Mouse (Mus musculus): ENCODE results near the gene Gba2. TPM values are rescaled to one million over a fixed set of nuclear protein-coding genes. Genes with fewer than 3 reads are reported as not detected.

Gba2 gene
- polyA plus RNA-seq, 1 experiment from 2014 or later, result 25.0 TPM

DNA sequence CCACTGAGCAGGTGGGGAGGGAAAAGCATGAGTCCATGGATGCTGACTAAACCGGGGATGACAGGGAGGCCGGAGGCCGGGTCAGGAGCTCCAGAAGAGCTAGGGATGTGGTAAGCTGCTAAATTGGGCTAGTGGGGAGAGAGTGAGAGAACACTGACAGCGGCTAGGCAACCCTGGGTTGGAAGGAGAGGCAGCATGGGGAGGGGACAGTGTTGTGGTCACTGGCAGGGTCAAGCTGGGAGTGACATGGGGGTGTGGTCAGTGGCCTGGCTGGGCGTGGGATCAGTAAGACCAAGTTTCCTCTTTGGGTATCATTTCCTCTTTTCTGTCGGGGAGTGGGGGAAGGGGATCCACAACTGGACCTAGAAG lies 18.4 kb downstream of the Gba2 start:
- H3K27ac ChIP-seq (replicated peaks), result peak overlapping the region; percentile 100

DNA sequence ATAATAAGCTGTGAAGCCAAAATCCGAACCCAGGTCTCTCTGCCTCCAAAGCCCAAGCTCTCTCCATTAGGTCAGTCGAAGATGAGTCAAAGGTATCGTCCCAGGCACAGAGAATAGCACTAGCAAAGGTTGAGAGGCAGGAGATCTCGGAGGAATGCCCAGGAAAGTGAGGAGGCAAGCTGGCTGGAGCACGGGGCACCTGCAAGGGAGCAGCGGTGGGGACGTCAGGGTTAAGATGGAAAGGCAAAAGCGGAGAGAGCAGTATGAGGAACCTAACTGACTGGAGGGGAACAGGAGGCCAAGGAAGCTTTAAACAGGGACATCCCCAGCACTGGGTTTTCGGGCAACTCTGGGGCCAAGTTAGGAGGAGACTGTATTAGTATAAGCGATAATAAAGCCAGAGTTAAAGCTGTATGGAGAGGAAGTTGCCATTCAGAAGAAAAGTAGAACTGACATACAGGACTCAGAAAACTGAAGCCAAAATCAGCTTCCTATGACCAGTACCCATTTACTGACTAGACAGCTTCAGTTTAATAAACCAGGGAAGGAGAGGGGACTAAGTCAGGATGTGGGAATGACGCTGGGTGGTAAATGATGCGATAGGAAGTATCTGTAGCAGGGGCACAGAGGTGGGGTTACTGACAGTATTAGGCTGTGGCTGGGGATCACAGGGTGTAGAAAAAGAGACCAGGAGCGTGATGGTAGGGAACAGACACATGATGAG lies 19.0 kb downstream of the Gba2 start:
- DNase-seq (ENCODE audit: low spot score) (no peak), ATAC-seq (ENCODE audit: low FRiP score, low TSS enrichment) (no peak)
- Histone ChIP-seq H3K4me2 (replicated peaks; ENCODE audit: low read depth) (peak overlapping the region; percentile 60), H3K4me3 (ENCODE audit: low read depth, low read length) (peak overlapping the region; percentile 88), H3K36me3 (ENCODE audit: control insufficient read depth, insufficient read depth, low read length) (peaks cover 14% of the 10 kb centered on the region), H3K27ac (replicated peaks) (peak overlapping the region; percentile 100), H3K4me1 (replicated peaks; ENCODE audit: control insufficient read depth, insufficient read depth) (peaks cover 21% of the 10 kb centered on the region), H3K9ac (ENCODE audit: low read length) (peak overlapping the region; percentile 96), H3K9me3 (ENCODE audit: control insufficient read depth, low read length) (no peaks in the 10 kb centered on the region), H3K27me3 (ENCODE audit: control insufficient read depth, insufficient read depth, low read length) (no peaks in the 10 kb centered on the region)
- 53% methylated on average over 13 of the region's 13 CpGs for WGBS
- TF ChIP-seq CTCF (IDR thresholded peaks at IDR 0.05; ENCODE audit: low read depth) (no peak), EP300 (optimal IDR thresholded peaks at IDR 0.05) (no peak)

More for the DNA sequence above, 18.4 kb downstream of the Gba2 start:
- ATAC-seq (ENCODE audit: low FRiP score, low TSS enrichment), result no peak
- Histone ChIP-seq H3K4me2 (replicated peaks; ENCODE audit: low read depth) (peak overlapping the region; percentile 60), H3K27me3 (ENCODE audit: control insufficient read depth, insufficient read depth, low read length) (no peaks in the 10 kb centered on the region), H3K4me1 (replicated peaks; ENCODE audit: control insufficient read depth, insufficient read depth) (peaks cover 21% of the 10 kb centered on the region), H3K9ac (ENCODE audit: low read length) (peak overlapping the region; percentile 96), H3K9me3 (ENCODE audit: control insufficient read depth, low read length) (no peaks in the 10 kb centered on the region), H3K36me3 (ENCODE audit: control insufficient read depth, insufficient read depth, low read length) (peaks cover 12% of the 10 kb centered on the region), H3K4me3 (ENCODE audit: low read depth, low read length) (peak overlapping the region; percentile 88)
- DNase-seq (ENCODE audit: low spot score), result no peak
- WGBS, result 25% methylated on average over 6 of the region's 6 CpGs
- TF ChIP-seq EP300 (optimal IDR thresholded peaks at IDR 0.05) (no peak), CTCF (IDR thresholded peaks at IDR 0.05; ENCODE audit: low read depth) (no peak)

DNA sequence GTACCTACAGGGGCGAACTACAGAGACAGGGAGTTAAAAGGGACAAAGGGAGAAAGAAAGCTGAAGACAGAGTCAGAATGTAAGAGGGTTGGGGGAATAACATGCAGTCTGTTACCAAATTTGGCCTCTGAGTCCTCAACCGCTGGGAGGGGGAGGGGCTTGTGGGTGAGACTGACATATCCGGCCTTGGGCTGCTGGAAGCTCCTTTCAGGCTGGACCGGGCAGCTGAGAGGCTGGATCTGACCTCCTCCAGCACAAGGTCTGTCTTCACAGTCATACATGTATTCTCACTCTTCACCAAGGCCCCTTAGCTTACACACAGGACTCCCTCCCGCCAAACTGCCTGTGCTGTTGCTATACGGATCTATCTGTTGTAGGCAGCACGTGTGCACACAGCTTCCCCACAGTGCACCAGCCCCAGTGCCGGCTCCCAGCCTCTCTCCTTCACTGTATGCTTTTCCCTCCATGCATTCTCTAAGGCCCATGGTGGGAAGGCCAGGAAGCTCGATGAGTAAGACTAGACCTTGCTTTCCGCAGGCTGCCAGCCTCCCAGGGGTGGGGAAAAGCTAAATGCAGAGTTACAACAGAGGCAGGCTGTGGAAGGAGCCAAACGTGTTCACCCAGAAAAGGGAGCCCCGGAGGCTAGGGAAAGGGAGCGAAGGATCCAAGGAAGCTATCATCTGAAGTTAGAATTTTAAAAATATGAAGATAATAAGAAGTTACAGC lies 19.9 kb downstream of the Gba2 start:
- WGBS, result 12% methylated on average over 13 of the region's 13 CpGs
- TF ChIP-seq EP300 (optimal IDR thresholded peaks at IDR 0.05) (no peak), CTCF (IDR thresholded peaks at IDR 0.05; ENCODE audit: low read depth) (no peak)
- ATAC-seq (ENCODE audit: low FRiP score, low TSS enrichment) (peak; percentile 21; the same call in 1 of the 2 replicates), DNase-seq (ENCODE audit: low spot score) (peak; percentile 60)
- Histone ChIP-seq H3K27me3 (ENCODE audit: control insufficient read depth, insufficient read depth, low read length) (no peaks in the 10 kb centered on the region), H3K4me3 (ENCODE audit: low read depth, low read length) (peak overlapping the region; percentile 29), H3K9me3 (ENCODE audit: control insufficient read depth, low read length) (no peaks in the 10 kb centered on the region), H3K36me3 (ENCODE audit: control insufficient read depth, insufficient read depth, low read length) (peaks cover 20% of the 10 kb centered on the region), H3K4me2 (replicated peaks; ENCODE audit: low read depth) (peak overlapping the region; percentile 60), H3K4me1 (replicated peaks; ENCODE audit: control insufficient read depth, insufficient read depth) (peaks cover 16% of the 10 kb centered on the region), H3K9ac (ENCODE audit: low read length) (peak overlapping the region; percentile 60), H3K27ac (replicated peaks) (peak overlapping the region; percentile 100)

DNA sequence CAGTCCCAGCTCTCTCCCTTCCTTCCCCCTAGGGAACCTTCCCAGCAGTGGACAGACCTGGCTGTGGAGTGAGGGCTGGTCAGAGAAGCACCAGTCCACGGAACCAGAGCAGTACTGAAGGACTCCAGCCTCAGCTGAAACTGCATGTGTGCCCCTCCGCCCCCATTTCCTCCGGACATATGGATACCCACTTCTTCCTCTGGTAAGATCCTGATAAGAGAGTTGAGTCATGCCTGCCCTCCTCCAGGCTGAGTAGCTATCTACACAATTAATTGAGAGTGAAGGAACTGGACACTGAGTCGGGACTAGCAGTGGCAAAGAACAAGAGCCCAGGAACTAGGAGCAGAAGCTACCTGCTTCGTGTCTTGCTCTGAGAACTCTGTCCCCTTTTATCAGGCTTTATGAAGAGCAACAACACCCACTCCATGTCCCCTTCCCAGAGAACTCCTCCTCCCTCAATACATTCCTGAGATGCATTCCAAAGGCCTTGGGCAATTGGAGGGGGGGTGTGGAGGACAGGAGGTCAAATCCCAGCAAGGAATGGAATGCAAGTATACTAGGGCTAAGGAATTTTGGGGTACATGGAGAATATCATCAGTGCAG lies 20.5 kb downstream of the Gba2 start:
- ATAC-seq (ENCODE audit: low FRiP score, low TSS enrichment) (no peak; the same call in 1 of the 2 replicates), DNase-seq (ENCODE audit: low spot score) (no peak)
- Histone ChIP-seq H3K4me1 (replicated peaks; ENCODE audit: control insufficient read depth, insufficient read depth) (peaks cover 14% of the 10 kb centered on the region; the same call in 1 of the 2 replicates), H3K27ac (replicated peaks) (peak overlapping the region; percentile 100), H3K4me2 (replicated peaks; ENCODE audit: low read depth) (peak overlapping the region; percentile 60), H3K27me3 (ENCODE audit: control insufficient read depth, insufficient read depth, low read length) (no peaks in the 10 kb centered on the region), H3K9me3 (ENCODE audit: control insufficient read depth, low read length) (no peaks in the 10 kb centered on the region), H3K36me3 (ENCODE audit: control insufficient read depth, insufficient read depth, low read length) (peaks cover 26% of the 10 kb centered on the region), H3K4me3 (ENCODE audit: low read depth, low read length) (peak overlapping the region; percentile 8), H3K9ac (ENCODE audit: low read length) (peak overlapping the region; percentile 43; the same call in 1 of the 2 replicates)
- 24% methylated on average over 5 of the region's 5 CpGs for WGBS
- TF ChIP-seq CTCF (IDR thresholded peaks at IDR 0.05; ENCODE audit: low read depth) (no peak), EP300 (optimal IDR thresholded peaks at IDR 0.05) (no peak)

DNA sequence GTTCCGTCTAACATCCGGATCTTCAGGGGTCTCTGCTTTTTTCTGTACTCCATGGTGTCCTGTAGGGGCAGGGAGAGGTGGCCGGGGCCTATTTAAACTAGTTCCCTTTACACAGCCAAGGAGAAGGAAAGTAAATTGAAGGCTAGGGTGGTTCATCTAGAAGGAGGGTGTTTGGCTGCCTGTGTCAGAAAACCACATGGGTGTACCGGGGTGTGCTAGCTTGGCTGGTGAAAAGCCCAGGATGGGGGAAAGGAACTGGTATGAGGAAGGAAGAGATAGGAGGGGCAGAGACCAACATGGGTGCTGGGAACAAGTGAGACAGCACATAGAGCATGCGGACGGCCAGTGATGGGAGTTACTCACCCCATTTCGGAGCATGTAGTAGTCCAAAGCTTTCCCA lies 22.7 kb downstream of the Gba2 start:
- H3K27me3 ChIP-seq (ENCODE audit: control insufficient read depth, insufficient read depth, low read length), result no peaks in the 10 kb centered on the region
- H3K9ac ChIP-seq (ENCODE audit: low read length), result no peak overlapping the region
- no peak for TF ChIP-seq EP300 (optimal IDR thresholded peaks at IDR 0.05)
- TF ChIP-seq CTCF (IDR thresholded peaks at IDR 0.05; ENCODE audit: low read depth), result no peak
- peaks cover 41% of the 10 kb centered on the region for H3K36me3 ChIP-seq (ENCODE audit: control insufficient read depth, insufficient read depth, low read length)
- no peak overlapping the region for H3K4me2 ChIP-seq (replicated peaks; ENCODE audit: low read depth)
- 90% methylated on average over 7 of the region's 7 CpGs for WGBS
- H3K4me1 ChIP-seq (replicated peaks; ENCODE audit: control insufficient read depth, insufficient read depth), result peaks cover 14% of the 10 kb centered on the region; the same call in 1 of the 2 replicates
- H3K27ac ChIP-seq (replicated peaks), result no peak overlapping the region
- no peak for ATAC-seq (ENCODE audit: low FRiP score, low TSS enrichment)
- no peaks in the 10 kb centered on the region for H3K9me3 ChIP-seq (ENCODE audit: control insufficient read depth, low read length)
- H3K4me3 ChIP-seq (ENCODE audit: low read depth, low read length), result no peak overlapping the region
- no peak for DNase-seq (ENCODE audit: low spot score)

All from stomach, postnatal 0 days (tissue).